Mouse (Mus musculus) cerebellum, adult 2 months (tissue): ENCODE measurements around the gene Prdx1.

Source experiments
- CTCF ChIP-seq: fragments of 200-500 bp; IDR thresholded peaks from 2 replicates; pipeline ENCODE4 v1.5.1; 2011; ENCODE audit warnings: low read depth, mild to moderate bottlenecking, control low read depth, low read length, moderate library complexity, borderline replicate concordance; ENCODE audit not compliant: insufficient read depth
- POLR2A ChIP-seq: fragments of 200-500 bp; IDR thresholded peaks from 2 replicates; pipeline ENCODE4 v1.6.1; 2011; ENCODE audit warnings: low read length, control low read depth, borderline replicate concordance; ENCODE audit not compliant: insufficient read depth

GRCm38 (mm10) chr4:116650365-116650764 is 35.0 kb upstream of the Prdx1 start:
- TF ChIP-seq CTCF (no peak), POLR2A (no peak)
